Mouse (Mus musculus) fat pad, adult 2 months (tissue): Measurements from ENCODE around the gene Pid1.

Experiments
- DNase-seq: peaks from one replicate; pipeline ENCODE4 v3.0.0-alpha.2; 2011; ENCODE audit warnings: low read depth, low spot score; ENCODE audit errors: extremely low read depth

The Pid1 gene

DNA sequence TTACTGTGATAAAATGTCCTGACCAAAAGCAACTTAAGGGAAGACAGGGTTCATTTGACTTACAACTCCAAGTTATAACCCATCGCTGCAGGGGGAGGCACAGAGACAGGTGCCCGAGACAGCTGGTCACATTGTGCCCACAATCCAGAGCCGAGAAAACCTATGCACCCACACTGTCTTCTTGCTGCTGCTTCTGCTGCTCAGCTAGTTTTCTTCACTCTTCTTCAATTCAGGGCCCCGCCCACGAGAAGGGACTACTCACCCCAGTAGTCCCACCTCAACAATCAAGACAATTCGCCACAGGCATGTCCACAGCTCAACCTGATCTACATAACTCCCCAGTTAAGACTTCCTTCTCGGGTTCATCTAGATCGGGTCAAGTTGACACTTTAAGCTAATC is at the start of gene Pid1:
TSS of gene Pid1 (minus strand) at position 214 of the 400 bp plus-strand sequence.
- no peak for DNase-seq

DNA sequence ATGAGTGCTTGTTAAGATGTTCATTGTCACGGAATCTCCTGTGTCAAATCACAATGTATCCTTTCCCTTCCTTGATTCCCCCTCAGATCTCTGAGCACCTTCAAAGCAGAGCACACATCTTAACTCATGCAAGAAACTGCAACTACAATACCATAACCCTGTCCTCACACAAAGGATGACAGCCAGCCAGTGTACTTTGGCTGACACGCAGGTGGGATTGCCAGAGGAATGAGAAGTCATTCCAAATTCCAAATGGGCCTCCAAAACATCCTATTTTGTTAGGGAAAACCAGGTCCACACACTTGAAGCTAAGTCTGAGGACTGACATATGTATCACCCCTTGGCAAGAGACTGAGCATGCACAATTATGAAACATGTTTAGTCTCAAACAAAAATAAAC is 45.5 kb upstream of the Pid1 start:
- no peak for DNase-seq

DNA sequence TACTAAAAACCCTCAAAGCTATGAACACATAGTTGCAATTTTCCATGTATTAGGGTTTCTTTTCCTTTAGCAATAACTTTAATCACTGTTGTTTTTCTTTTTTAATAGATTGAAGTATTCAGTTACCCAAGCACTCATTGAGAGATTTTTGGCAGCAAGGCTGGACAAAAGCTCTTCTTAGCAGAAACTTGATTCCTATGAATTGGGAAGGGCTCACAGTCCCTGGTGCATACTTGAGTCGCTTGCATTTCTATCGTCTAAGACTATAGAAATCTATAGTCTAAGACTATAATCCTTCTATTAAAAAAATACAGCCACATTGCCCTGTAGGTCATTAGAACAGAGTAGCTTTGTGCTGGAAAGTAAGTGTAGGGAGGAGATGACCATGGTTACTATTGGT is 44.9 kb upstream of the Pid1 start:
- no peak for DNase-seq

DNA sequence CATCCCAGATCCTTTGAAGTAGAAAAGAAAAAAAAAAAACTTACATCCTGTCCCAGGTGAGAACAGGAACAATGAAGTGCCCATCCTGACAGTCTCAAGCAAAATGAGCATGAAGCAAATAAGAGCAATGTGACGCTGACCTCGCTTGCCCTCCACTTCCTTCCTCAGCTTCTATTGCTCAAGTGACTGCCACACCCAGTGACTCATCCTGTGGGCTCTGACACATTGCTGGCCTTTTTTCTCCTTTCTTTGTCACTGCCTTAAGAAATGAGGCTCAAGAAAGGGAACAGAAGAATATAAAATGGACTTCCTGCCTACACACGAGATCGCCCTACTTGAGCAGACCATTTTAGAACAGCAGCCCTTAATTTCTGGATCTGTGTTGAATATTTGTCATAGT is 42.9 kb upstream of the Pid1 start:
- DNase-seq = no peak

DNA sequence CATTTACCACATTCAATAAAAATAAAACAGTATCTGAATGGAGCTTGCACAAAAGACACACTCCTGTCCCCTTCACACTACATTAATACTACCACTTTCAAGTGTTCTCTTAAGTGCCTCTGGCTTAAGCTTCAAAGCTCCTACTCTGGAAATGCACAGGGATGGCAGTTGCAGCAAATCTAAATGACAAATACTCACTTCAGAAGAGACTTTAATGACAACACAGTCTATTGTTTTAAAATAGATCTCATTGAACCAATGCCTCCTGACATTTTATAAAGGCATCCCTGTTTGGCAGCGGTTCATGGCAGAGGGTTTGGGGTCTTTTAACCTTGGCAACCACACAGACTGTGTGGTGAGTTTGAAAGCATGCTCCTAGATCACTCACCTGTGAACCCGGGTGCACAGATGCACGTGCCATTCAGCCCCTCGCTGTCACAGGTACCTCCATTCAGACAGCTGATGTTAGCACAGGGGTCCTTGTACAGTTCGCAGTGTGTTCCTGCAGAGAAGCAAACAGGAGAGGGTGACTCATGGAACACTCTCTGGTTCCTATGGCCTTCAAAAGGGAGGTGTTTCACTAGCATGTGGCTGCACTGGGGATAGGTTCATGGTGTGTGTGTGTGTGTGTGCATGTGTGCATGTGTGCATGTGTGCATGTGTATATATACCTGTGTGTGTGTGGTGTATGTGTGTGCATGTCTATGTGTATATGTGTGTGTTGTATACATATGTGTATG is 41.7 kb upstream of the Pid1 start:
- no peak for DNase-seq

DNA sequence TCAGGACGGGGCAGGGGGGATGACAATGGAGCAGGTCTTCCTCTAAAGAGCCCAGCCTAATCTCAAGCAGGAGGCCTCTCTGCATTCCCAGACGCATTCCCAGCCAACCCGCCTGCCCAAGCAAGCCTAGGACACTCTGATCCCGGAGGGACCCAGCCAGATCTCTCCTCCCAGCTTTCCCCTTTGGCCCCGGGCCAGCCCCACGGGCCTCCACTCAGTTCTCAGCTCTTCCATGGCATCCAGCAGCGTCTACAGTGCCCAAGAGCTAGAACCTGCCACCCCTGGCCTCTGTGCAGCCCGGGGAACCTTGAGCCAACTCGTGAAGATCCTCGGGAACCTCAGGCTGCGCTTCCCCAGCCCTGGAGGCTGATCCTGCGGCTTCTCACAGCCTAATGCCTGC is 40.9 kb upstream of the Pid1 start:
- no peak for DNase-seq

DNA sequence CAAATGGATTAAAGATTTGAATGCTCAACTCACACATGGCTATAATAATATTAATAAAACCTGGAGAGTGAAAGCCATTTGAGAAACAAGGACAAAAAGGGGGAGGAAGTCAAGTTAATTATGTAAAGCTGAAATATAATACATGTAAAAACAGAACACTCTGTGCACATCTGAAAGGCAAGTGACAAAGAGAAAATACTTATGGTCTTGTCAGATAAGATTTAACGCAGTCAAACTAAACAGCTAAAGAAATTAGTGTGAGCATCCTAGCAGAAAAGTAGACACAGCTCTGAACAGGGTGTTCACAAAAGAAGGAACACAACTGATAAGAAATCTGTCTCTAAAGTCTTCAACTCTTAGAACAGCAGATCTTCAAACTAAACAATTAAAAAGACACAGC is 38.2 kb upstream of the Pid1 start:
- no peak for DNase-seq

DNA sequence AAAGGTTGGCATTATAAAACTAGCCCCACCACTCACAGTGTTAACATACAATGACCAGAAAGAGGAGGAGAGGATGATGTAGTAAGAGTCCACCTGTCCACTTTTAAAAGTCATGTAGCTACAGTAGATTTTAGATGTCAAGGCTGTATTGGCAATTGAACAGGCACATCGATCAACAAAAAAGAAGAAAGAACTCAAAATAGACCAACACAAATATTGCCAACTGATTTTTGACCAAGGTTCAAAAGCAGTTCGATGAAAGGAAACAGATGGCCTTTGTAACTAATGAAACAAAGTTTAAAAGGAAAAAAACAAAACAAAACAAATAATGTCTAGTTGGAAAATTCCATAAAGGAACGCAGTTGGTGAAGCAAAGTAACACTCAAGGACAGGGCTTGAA is 35.7 kb upstream of the Pid1 start:
- no peak for DNase-seq

DNA sequence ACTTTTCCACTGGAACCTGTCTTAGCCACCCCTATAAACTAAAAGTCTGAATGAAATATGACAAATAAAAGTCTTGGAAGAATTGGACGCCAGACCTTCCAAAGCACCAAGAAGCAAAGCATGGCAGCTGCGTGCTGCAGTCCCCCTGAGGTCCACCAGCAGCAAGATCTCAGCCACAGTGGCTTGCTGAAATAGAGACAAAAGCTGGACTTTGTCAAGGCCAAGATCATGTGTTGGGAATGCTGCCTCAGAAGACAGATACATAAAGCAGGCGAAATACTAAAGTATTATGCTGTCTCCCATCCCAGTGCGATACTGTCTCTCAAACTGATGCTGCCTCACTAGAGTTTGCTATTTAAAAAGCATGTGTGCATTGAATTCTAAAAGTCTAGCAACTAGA is 35.1 kb upstream of the Pid1 start:
- DNase-seq = no peak

DNA sequence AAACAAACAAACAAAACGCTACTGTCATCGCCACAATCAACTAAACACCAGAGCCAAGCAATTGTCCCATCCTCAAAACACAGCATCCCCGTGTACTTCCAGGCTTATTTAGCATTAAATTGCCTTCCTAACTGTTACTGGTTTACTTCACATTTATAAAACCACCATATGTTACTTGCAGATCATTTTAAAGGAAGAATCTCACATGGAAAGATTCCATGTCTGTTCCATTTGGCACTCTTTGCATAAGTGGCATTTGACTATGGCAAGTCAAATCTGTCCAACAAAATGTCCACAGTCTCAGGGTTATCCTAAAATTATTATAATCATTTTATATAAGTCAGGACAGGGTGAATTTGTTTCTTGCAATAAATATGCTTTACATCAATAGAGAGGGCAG is 32.8 kb upstream of the Pid1 start:
- no peak for DNase-seq

DNA sequence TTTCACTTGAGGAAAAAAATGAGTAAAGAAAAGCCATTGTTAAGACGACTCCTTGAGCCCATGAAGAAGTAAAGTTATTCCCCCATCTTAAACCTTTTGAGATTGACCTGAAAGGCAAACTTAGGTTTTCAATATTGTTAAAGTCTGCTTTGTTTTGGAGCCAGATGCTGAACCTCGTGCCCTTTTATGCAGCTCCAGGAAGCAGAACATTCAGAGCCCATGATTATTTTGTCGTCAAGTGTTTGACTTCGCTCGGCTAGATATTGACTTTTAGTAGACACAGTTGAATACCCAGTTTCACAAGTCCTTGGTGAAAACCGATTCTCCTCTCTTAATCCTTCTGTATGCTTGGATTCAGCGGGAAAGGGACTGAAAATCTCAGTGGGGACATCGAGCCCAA is 31.9 kb upstream of the Pid1 start:
- no peak for DNase-seq

DNA sequence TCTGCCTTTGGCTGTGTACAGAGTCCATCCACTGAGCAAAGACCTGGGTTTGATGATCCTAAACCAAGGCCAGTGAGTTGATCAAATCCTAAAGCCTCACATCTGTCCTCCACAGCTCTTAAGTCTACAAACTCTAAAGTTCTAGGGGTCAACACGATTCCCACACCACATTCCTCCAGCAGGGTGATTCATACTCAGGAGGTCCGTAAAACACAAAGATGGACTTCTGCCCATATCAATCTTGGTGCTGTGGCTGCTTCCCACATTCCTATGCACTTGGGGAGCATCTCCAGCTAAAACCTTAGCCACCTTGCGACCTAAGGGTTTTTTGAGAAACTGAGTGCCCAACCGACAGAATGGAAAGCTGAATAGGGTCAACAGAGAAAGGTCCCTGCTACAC is 27.0 kb upstream of the Pid1 start:
- no peak for DNase-seq

DNA sequence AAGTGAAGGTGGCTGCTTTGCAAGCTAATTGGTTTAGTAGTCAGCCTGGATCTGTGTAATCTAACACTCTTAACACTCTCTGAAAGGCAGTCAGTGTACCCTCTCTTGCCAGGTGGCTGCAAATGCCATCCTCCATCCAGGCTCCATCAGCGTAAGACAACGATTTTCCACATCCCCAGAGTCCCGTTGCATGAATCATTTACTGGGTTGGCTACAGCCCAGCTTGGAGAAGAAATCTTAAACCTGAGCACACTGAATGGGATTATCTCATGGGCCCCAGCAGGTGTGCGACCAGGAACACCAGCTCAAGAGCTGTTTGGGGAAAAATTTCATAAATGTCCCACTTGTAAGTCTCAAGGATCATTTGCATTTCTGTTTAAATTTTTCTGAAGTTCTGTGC is 23.6 kb upstream of the Pid1 start:
- no peak for DNase-seq

DNA sequence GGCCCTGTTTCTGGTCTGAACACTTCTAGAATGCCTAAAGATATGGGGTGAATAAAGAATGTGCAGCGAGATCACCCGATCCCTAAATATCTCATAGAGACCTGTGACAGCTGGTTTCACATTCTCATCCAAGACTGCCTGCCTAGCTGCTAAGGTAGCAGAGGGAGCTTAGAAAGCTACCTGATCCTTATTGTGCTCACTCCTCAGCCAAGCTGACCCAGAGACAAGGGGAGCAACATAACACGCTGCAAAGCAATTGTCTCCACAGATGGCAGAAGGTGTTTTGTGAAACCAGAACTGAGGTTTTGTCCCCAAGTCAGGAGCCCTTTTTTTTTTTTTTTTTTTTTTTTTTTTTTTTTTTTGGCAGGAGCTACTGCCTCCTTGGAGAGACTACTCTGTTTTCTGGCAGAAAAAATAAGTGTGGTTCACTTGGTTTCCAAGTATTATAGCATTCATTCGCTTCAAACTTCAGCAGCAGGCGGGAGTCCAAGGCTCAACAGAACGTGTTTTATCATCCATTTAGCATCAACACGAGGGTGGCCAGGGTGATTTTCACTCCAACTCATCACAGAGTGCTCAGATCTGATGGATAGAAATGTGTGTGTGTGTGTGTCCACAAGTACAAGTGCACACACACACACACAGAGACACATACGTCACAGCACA is 22.6 kb upstream of the Pid1 start:
- no peak for DNase-seq

DNA sequence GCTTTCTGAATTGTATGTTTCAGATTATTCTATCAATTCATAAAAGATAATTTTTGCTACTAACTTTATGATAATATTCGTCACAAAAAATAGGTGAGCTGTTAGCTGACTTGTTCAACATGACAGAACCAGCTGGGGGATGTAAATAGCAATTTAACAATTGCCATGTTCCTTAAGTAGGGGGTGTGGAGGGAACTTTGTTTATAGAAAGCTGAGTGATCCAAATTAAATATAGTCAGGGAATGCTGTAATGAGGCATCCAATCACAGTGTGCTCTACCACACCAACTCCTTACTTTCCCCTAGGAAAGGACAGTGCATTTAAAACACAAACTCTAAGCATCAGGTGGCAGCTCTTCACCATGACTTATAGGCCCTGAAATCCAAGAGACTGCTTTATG is 18.7 kb upstream of the Pid1 start:
- DNase-seq = no peak

DNA sequence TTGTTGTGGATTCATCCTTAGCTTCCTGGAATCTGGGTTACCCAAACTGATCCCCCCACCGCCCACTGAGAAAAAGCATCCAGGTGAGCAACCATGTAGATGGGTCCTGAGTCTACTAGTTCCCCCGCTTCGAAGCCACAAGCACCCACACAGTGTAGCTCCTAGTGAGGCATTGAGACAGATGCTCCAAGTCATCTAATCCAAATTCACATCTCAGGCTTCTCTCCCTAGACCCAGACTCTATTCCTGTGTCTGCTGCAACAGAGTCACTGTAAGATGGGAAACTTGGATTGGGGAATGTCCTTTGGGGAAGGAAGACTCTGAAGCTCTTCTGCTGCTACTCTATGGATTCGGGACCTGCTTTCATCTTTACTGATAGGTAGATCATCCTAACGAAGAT is 18.1 kb upstream of the Pid1 start:
- no peak for DNase-seq

DNA sequence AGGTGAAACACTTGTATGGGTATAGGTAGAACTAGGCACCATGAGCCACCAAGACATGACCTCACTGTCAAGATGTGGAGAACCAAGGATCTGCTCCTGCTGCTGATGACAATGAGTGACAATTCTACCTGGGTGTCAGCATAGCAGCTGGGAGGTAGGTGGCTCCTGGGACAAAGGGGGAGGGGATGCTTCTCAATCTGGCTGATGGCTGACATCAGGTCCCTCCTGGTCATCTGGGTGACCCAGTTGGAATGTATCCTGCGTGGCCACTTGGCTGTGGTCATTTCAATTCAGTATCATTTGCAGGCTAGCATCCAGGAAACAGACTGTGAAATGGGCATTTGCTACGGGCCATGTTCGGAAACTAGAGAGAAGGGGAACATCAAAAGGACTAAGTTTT is 16.9 kb upstream of the Pid1 start:
- no peak for DNase-seq

DNA sequence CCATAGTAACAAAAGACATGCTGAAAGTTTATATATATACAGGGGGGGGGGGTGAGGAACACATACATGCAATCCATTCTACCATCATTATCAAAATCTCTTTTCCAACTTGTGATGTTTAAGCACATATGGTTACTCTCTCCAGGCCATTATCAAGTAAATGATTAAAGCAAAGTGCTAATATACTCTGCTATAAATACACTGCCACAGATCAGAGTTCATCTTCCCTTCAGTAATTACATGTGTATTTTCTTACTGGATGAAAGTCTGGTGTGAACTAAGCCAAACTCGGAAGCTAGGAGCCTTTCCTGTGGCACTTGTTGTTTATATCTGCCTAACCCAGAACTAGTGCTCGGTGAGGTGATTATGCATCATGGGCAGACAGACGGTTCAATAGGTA is 3.8 kb upstream of the Pid1 start:
- no peak for DNase-seq

DNA sequence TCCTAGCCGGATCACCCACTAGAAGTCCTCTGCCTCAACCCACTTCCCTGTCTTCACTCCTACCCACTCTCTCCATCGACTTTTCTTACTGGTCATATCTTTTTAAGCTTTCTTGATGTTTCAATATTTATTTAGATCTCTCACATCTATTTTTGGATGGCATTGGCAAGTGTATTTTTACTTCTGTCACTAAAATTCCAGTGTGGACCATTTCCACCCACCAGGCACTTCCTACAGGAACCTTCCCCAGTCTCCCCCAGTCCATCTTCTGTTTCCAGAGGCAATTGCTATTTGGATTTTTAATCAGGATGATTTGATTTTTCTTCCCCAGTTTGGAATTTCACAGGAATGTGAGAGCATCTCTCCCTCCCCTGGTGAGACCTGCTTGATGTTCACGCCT is 2.6 kb upstream of the Pid1 start:
- no peak for DNase-seq

DNA sequence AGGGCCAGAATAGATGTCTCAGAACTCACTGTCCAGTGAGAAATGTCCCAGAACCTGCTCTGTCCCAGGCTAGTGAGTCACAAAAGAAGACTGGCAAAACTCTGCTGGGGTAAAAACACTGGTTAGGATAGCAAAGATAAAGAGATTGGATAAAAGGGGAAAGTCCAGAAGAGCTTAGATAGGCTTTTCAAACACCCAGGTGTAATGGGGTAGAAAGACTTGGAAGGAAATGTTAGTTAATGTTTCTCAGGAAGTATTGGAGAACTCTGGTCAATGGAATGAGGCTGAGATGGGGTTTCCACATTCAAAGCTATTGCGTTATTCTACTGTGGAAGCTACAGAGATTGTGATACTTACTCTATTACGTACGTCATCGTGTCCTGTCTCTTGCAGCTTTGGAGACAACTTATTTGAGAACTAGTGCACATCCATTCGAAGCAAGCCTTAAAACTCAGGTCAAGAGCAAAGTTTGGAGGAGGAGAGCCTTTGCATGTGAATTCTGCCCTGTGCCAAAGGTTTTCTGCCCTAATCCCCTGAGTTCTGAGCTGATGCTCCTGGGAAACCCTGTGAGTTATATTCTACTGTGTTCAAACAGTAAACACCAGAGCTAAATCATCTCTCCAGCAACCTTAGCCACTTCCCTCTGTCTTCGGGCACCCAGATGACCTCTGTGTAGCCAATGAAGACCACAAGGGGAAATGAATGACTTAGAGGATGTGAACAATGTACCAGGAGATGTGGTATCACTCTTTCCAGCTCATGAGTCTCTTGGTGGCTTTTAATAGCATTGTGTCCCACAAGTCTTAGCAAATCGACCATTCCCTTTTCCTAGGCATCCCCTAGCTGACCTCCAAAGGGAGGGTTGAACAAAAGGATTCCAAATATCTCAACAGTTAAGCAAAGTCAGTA is 1.0 kb downstream of the Pid1 start:
- no peak for DNase-seq

DNA sequence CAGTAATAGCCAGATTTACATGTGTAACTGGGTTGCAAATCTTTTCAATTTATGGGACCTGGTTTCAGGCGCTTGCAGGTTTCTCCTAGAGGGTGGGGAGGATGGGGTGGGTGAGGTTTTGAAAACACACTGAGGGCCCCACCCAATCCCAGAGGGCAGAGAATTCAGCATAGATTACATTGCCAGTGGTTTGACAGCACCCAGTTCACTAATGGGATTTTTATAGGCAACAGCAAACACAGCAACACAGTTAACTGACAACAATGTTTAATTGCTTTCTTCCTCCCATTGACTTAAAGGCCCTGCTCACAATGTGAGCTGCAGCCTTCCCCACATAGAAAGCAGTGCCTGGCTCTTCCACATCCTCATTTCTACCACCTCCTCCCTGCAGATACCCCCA is 1.8 kb downstream of the Pid1 start:
- no peak for DNase-seq

DNA sequence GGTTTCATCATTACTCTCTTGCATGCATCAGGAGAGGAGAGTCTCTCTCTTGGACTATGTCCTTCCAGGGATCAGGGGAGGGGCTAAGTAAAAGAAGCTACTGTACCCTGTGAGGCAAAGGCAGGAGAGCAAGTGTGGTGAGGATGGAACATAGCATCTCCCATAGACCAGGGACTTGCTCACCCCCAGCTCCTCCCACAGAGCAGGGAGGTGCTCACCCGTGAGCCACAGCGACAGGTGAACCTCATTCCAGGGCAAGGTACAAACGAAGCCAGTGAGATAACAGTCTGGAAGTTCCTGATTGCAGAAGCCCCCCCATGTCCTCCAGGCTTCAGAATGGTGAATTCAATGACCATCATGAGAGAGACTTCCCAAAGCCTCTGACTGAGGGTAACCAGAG is 2.6 kb downstream of the Pid1 start:
- DNase-seq = no peak
